Mouse (Mus musculus) heart, postnatal 10 days (tissue): ENCODE results near the gene Pfas. TPM values are rescaled to one million over a fixed set of nuclear protein-coding genes. Genes with fewer than 3 reads are reported as not detected.
A peak's percentile ranks its signal among the peaks of the same experiment; 100 is the strongest.
"Not testable (repeated sequence)": the region's sequence is repeated elsewhere in the genome, so short reads cannot be mapped to it uniquely, and the experiment has no call there.

Experiments used
- DNase-seq, 2 experiments: peaks; one replicate each; pipeline ENCODE4 v3.0.0; 2021
- intact Hi-C: fragments of 180-260 bp; cut with DNase I; formaldehyde crosslinking; loops from one replicate; pipeline ENCODE4 v1.15.1; 2025
- total RNA-seq, 2 experiments: library from RNA; stranded (reverse); gene quantifications; 2 replicates each; pipeline ENCODE4 v1.2.3; 2021

Gene Pfas
- total RNA-seq, 2 experiments from 2014 or later, result 9.3 to 9.5 TPM

- no peak for DNase-seq
- intact Hi-C loops, result loop anchor here (1.0 kb wide), 1 partner anchor 20 kb away; no protein-coding TSS in a partner anchor
Observed at GRCm38 (mm10) chr11:69016755-69017154, 8.5 kb upstream of the Pfas start.

DNA sequence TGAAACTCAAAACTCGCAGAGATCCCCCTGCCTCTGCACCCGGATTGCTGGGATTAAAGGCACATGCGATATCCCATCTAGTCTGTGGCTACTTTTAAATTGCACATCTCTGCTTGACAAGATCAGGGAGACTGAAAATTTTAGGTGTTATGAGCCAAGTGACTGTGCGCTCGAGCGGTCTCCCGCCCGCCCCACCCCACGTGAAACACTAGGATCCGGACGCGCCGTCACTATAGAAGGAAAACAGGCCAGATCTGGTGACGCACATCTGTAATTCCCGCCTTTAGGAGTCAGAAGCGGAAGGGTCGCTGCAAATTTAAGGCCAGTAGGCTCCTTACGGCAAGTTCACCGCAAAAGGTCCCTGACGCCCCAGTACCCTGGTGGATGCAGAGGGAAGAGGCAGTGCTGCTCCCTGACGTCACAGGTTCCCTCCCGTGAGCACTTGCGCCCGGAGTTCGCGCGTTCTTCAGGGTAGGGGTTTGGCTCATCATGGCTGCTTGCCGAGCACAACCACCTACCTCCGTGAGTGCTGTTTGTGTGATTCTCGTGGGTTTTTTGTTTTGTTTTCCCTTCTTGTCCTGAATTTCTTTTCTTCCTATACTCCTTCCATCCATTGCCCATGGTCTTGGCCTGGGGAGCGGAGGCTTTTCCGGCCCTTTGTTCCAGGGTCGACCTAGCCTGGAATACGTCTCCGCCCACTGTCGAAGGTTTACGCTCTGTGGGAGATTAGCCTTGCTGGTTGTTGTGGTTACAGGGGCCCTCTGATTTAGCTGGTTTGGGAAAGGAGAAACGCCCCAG is 7.6 kb upstream of the Pfas start, which contains the start of gene Ctc1:
Ctc1 (plus strand) TSS at position 268 of the 798 bp plus-strand sequence.
- peak; percentile 94 to 96 for DNase-seq
- intact Hi-C loops, result loop anchor here (1.0 kb wide), 1 partner anchor 20 kb away; no protein-coding TSS in a partner anchor

DNA sequence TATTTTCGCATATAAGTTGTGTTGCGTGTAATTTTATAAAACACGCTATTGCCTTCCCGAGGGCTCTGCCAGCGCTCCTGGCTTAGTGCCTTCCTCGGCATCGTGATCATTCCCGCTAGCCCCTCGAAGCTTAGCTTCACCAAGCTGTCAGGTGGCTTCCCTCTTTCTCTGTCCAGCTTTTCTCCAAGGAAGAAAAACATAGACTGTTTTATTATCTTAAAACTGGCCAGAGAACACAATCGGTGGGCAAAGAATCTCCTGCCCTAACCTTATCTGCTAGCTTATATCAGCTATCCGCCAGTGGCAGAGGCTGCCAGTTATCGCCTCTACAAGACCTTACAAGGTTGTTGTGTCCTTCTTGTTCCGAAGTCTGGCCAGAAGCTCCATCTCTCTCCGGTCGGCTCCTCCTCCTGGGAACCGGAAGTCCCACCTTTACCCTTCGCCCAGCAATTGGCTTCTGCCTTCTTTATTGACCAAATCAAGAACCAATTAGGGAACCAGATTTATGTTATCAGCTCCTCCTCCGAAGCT is 3.9 kb upstream of the Pfas start:
- DNase-seq, result peak; percentile 94 to 95
- intact Hi-C loops, result no loop called here

- DNase-seq, intact Hi-C loops: not testable (repeated sequence)
Observed at GRCm38 (mm10) chr11:69011445-69011844, 3.2 kb upstream of the Pfas start.

GRCm38 (mm10) chr11:69010400-69011323 is 2.4 kb upstream of the Pfas start:
- intact Hi-C loops, result no loop called here

DNA sequence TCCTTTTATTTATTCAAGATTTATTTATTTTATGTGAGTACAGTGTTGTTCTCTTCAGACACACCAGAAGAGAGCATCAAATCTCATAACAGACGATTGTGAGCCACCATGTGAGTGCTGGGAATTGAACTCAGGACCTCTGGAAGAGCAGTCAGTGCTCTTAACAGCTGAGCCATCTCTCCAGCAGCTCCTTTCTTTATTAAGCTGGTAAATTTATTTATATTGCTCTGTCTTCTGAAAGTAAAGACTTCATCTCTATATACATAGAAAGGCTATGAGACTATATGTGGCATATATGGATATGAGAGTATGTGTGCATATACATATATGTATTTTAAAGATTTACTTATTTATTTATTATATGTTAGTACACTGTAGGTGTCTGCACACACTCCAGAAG is 1.2 kb upstream of the Pfas start:
- DNase-seq, result no peak
- intact Hi-C loops, result no loop called here

More at GRCm38 (mm10) chr11:69010400-69011323, 2.4 kb upstream of the Pfas start:
- no peak for DNase-seq

DNA sequence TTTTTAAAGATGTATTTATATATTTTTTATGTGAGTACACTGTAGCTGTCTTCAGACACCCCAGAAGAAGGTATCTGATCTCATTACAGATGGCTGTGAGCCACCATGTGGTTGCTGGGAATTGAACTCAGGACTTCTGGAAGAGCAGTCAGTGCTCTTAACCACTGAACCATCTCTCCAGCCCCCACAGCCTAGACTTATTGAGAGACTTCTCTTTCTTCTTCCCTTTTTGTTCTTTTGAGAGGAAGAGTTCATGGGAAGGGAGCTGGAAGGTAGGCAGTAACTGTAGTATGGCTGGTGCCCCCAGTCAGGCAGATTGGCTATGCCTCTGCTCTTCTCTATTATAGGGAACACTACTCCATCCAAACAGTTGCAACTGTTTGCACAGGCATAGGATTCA is 1.7 kb downstream of the Pfas start:
- DNase-seq, intact Hi-C loops: not testable (repeated sequence)

- intact Hi-C loops, result no loop called here
- DNase-seq, result no peak
Observed at GRCm38 (mm10) chr11:69005193-69005592, 3.1 kb downstream of the Pfas start.

- peak; percentile 27 to 53 for DNase-seq
- intact Hi-C loops, result no loop called here
Observed at GRCm38 (mm10) chr11:69003592-69003991, 4.7 kb downstream of the Pfas start.

DNA sequence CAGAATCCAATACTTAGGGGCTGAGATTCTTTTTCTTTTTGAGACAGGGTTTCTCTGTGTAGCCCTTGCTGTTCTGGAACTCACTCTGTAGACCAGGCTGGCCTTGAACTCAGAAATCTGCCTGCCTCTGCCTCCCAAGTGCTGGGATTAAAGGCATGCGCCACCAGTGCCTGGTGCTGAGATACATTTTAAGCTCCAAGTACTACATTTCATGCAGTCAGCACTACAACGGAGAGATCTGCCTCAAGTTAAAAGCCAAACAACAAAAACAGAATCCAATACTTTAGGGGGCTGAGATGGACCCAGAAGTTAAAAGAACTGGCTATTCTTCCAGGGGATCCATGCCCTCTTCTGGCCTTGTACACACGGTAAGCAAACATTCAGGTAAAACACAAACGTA is 5.5 kb downstream of the Pfas start:
- intact Hi-C loops, DNase-seq: not testable (repeated sequence)

- intact Hi-C loops, result no loop called here
- DNase-seq, result no peak
Observed at GRCm38 (mm10) chr11:68997080-68997479, 11.2 kb downstream of the Pfas start.

- DNase-seq, result no peak
- intact Hi-C loops, result no loop called here
Observed at GRCm38 (mm10) chr11:68994377-68994776, 13.9 kb downstream of the Pfas start.

- intact Hi-C loops, result no loop called here
- no peak for DNase-seq
Observed at GRCm38 (mm10) chr11:68993122-68993521, 15.1 kb downstream of the Pfas start.

GRCm38 (mm10) chr11:68988341-68988740 is 19.9 kb downstream of the Pfas start:
- peak in 1 of 2 experiments; percentile 29 for DNase-seq
- intact Hi-C loops, result loop anchor here (10.0 kb wide), 1 partner anchor 174 kb away; no protein-coding TSS in a partner anchor

DNA sequence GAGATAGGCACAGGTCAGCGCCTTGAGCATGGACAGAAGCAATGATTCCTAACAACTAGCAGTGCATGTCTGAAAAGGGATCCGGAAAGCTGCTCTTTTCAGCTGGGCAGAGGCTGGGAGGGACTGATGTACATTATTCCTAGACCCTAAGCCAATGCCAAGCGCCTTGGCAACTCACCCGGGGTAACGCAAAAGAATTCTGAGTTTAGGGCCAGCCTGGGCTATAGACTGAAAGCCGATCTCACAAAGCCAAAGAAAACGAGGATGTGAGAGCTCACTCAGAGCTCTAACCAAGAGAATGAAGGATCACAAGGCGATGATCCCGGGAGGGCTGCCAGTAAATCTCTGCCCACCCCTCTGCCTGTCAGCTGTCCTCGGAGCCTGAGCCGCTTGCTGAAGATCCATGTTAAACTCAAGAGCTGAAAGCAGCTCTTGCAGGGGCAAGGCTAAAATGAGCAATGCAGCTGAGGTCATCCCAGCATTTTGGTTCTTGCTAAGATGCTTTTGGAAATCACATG is 20.8 kb downstream of the Pfas start:
- no peak for DNase-seq
- intact Hi-C loops, result loop anchor here (10.0 kb wide), 1 partner anchor 173 kb away; no protein-coding TSS in a partner anchor

GRCm38 (mm10) chr11:68982639-68983369 is 25.5 kb downstream of the Pfas start:
- DNase-seq, result peak; percentile 76 to 89
- intact Hi-C loops, result loop anchor here (1.0 to 10.0 kb wide), 3 partner anchors 16 to 168 kb away; no protein-coding TSS in a partner anchor

DNA sequence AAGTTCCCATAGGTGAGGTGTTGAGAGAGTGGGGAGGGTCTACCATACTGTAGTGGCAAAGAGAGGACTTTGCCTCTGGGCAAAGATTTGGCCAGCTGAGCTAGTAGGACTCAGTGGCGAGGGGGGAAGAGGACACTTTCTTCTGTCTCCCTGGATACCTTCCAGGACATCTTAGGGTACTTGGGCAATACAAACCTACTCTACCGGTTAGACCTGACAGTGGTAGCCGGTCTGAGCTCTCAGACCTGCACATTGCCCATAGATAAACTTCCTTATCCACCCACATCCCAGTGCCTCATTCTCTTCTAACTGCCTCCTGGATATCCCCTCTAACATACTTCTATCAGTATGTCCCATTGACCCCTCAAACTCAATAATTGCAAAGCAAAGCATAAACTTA is 27.3 kb downstream of the Pfas start:
- no peak for DNase-seq
- intact Hi-C loops, result loop anchor here (10.0 kb wide), 1 partner anchor 166 kb away; no protein-coding TSS in a partner anchor

GRCm38 (mm10) chr11:68979320-68979733 is 28.9 kb downstream of the Pfas start:
- intact Hi-C loops, result no loop called here
- DNase-seq, result no peak

DNA sequence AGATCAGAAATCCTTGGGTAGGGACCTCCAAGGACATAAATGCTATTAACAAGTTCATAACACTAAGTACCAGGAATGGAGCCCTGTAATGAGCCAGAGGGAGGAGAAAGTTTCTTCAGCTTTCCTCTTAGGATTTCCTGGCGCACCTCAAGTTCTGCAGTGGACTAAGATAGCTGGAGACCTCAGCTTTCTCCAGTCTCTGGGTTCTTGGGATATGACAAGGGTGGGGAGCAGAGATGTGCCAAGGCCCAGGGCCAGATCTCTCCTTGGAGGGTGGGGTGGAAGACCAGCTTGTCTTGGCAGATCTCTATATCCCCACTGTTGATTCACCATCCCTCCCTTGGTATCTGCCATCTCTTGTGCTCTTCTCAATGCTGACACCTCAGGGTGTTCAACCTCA is 32.7 kb downstream of the Pfas start:
- DNase-seq, result no peak
- intact Hi-C loops, result no loop called here

- DNase-seq, result no peak
- intact Hi-C loops, result no loop called here
Observed at GRCm38 (mm10) chr11:68975085-68975484, 33.2 kb downstream of the Pfas start, which contains the start of gene Rangrf. Gene Rangrf (minus strand): TSS chr11:68975185.
